Mouse (Mus musculus) stomach, postnatal 0 days (tissue): ENCODE data around the gene Fcnb.

Experiments used
- CTCF ChIP-seq: IDR thresholded peaks from 2 replicates; pipeline ENCODE4 v1.5.1; 2016; ENCODE audit warnings: antibody characterized with exemption, low read depth, mild to moderate bottlenecking, moderate library complexity
- EP300 ChIP-seq: optimal IDR thresholded peaks from 2 replicates; pipeline ENCODE3; 2016; ENCODE audit warnings: antibody characterized with exemption

- TF ChIP-seq CTCF (no peak), EP300 (no peak)
Observed at GRCm38 (mm10) chr2:28031860-28032259, 52.8 kb downstream of the Fcnb start.
